In genomic region chr17:35842006-35842405, GRCm38 (mm10) we compare ENCODE assay signal across 8 mouse cellular contexts. TPM values are rescaled to one million over a fixed set of nuclear protein-coding genes. Genes with fewer than 3 reads are reported as not detected.
DNase-seq lines count a peak whose midpoint lies in the region; ATAC-seq and TF ChIP-seq lines count a peak whose summit lies in the region.

No protein-coding gene starts in this region.

- H3K4me3 ChIP-seq in lung, embryonic 14.5 days (ENCODE audit: low read depth, low read length) = peak overlapping the region; percentile 68
- H3K4me3 ChIP-seq in embryonic facial prominence, embryonic 12.5 days = peak overlapping the region; percentile 45
- H3K4me3 ChIP-seq in intestine, postnatal 0 days (ENCODE audit: low read depth, low read length) = peak overlapping the region; percentile 53
- H3K4me3 ChIP-seq in neural tube, embryonic 14.5 days (ENCODE audit: low read depth, low read length) = peak overlapping the region; percentile 57

- DNase-seq in lung, embryonic 14.5 days = no peak
- no peak for DNase-seq in lung, adult 18-20 months
- DNase-seq in cerebellum, postnatal 14 days = no peak
- no peak for DNase-seq in cerebellum, adult 9-11 months

- 11% methylated on average over 11 of the region's 11 CpGs for WGBS in lung, embryonic 14.5 days
- WGBS in embryonic facial prominence, embryonic 12.5 days = 22% methylated on average over 11 of the region's 11 CpGs
- 13% methylated on average over 11 of the region's 11 CpGs for WGBS in intestine, postnatal 0 days
- WGBS in neural tube, embryonic 14.5 days = 17% methylated on average over 11 of the region's 11 CpGs

- no peaks in the 10 kb centered on the region for H3K27me3 ChIP-seq in lung, embryonic 14.5 days (ENCODE audit: insufficient read depth, low read length)
- H3K27me3 ChIP-seq in embryonic facial prominence, embryonic 12.5 days = no peaks in the 10 kb centered on the region
- no peaks in the 10 kb centered on the region for H3K27me3 ChIP-seq in intestine, postnatal 0 days (replicated peaks; ENCODE audit: control insufficient read depth, insufficient read depth, low read length)
- H3K27me3 ChIP-seq in neural tube, embryonic 14.5 days (ENCODE audit: control insufficient read depth, insufficient read depth, low read length) = no peaks in the 10 kb centered on the region

- no peak for TF ChIP-seq CTCF in lung, embryonic 14.5 days (IDR thresholded peaks at IDR 0.05; ENCODE audit: low read depth)
- no peak for TF ChIP-seq CTCF in intestine, postnatal 0 days (IDR thresholded peaks at IDR 0.05; ENCODE audit: low read depth)

- no peaks in the 10 kb centered on the region for H3K9me3 ChIP-seq in lung, embryonic 14.5 days (ENCODE audit: low read depth, low read length)
- no peaks in the 10 kb centered on the region for H3K9me3 ChIP-seq in embryonic facial prominence, embryonic 12.5 days
- H3K9me3 ChIP-seq in intestine, postnatal 0 days (ENCODE audit: control insufficient read depth) = no peaks in the 10 kb centered on the region
- no peaks in the 10 kb centered on the region for H3K9me3 ChIP-seq in neural tube, embryonic 14.5 days (ENCODE audit: control insufficient read depth, low read length)

- no peak for ATAC-seq in lung, embryonic 14.5 days (ENCODE audit: insufficient read depth)
- no peak for ATAC-seq in embryonic facial prominence, embryonic 12.5 days (ENCODE audit: insufficient number of reproducible peaks, insufficient read depth, low FRiP score, low TSS enrichment)
- ATAC-seq in intestine, postnatal 0 days = no peak
- ATAC-seq in neural tube, embryonic 14.5 days (ENCODE audit: low read depth) = no peak
- no peak for ATAC-seq in inflammation-experienced regulatory T-cells, adult 6 months

- H3K36me3 ChIP-seq in lung, embryonic 14.5 days (ENCODE audit: insufficient read depth) = peaks cover 29% of the 10 kb centered on the region
- peaks cover 25% of the 10 kb centered on the region for H3K36me3 ChIP-seq in embryonic facial prominence, embryonic 12.5 days
- H3K36me3 ChIP-seq in intestine, postnatal 0 days (ENCODE audit: control insufficient read depth, insufficient read depth) = peaks cover 11% of the 10 kb centered on the region
- peaks cover 3% of the 10 kb centered on the region; the same call in 1 of the 2 replicates for H3K36me3 ChIP-seq in neural tube, embryonic 14.5 days (ENCODE audit: control insufficient read depth, insufficient read depth, low read length)

- H3K4me2 ChIP-seq in lung, embryonic 14.5 days = peak overlapping the region; percentile 87
- peak overlapping the region; percentile 66 for H3K4me2 ChIP-seq in embryonic facial prominence, embryonic 12.5 days (replicated peaks)
- H3K4me2 ChIP-seq in intestine, postnatal 0 days (replicated peaks; ENCODE audit: low read depth) = peak overlapping the region; percentile 62
- H3K4me2 ChIP-seq in neural tube, embryonic 14.5 days (ENCODE audit: low read depth, low read length) = peak overlapping the region; percentile 61

- H3K4me1 ChIP-seq in lung, embryonic 14.5 days (ENCODE audit: insufficient read depth) = peaks cover 4% of the 10 kb centered on the region; the same call in 1 of the 2 replicates
- peaks cover 13% of the 10 kb centered on the region for H3K4me1 ChIP-seq in embryonic facial prominence, embryonic 12.5 days
- no peaks in the 10 kb centered on the region for H3K4me1 ChIP-seq in intestine, postnatal 0 days (replicated peaks; ENCODE audit: control insufficient read depth, insufficient read depth, low read length)
- H3K4me1 ChIP-seq in neural tube, embryonic 14.5 days (ENCODE audit: control insufficient read depth, insufficient read depth, low read length) = peaks cover 10% of the 10 kb centered on the region; the same call in 1 of the 2 replicates

- H3K9ac ChIP-seq in lung, embryonic 14.5 days = peak overlapping the region; percentile 74
- peak overlapping the region; percentile 53 for H3K9ac ChIP-seq in embryonic facial prominence, embryonic 12.5 days
- peak overlapping the region; percentile 31 for H3K9ac ChIP-seq in intestine, postnatal 0 days (ENCODE audit: low read depth, low read length)
- peak overlapping the region; percentile 58 for H3K9ac ChIP-seq in neural tube, embryonic 14.5 days (replicated peaks; ENCODE audit: low read depth, low read length)

- peak overlapping the region; percentile 89 for H3K27ac ChIP-seq in lung, embryonic 14.5 days (ENCODE audit: low read depth)
- peak overlapping the region; percentile 80 for H3K27ac ChIP-seq in embryonic facial prominence, embryonic 12.5 days
- 0 out of 2 replicates have a peak overlapping the region, but pooled peaks have one; percentile 29 for H3K27ac ChIP-seq in intestine, postnatal 0 days (ENCODE audit: low read depth, low read length)
- H3K27ac ChIP-seq in neural tube, embryonic 14.5 days (ENCODE audit: low read depth, low read length) = peak overlapping the region; percentile 64; the same call in 1 of the 2 replicates

RNA-seq across cellular contexts. Expression of gene Mdc1, which starts 0.7 kb away (rescaled TPM):
- polyA plus RNA-seq in lung, embryonic 14.5 days (2014; fragmentation: Nextera tagmentation; extraction: Ambion mirVana) = 19.5 and 21.6 TPM in 2 replicates
- polyA plus RNA-seq in embryonic facial prominence, embryonic 12.5 days (2016; fragmentation: Nextera tagmentation; extraction: Ambion mirVana) = 15.1 and 21.3 TPM in 2 replicates
- 2.3 and 2.7 TPM in 2 replicates for polyA plus RNA-seq in intestine, postnatal 0 days (2015; fragmentation: Nextera tagmentation; extraction: Ambion mirVana)
- 6.0 and 8.5 TPM in 2 replicates for polyA plus RNA-seq in neural tube, embryonic 14.5 days (2014; fragmentation: Nextera tagmentation; extraction: Ambion mirVana)
- polyA plus RNA-seq in inflammation-experienced regulatory T-cells, adult 6 months (2017; shearing (Covaris generic)) = 10 to 100 TPM in 1 of 3 experiments, 1 to 10 TPM in 2; 6.1 to 10.7 (median 7.1) TPM

RNA-seq across cellular contexts. Expression of gene Tubb5, which starts 3.9 kb away (rescaled TPM):
- polyA plus RNA-seq in lung, embryonic 14.5 days (2014; fragmentation: Nextera tagmentation; extraction: Ambion mirVana) = 1,155 and 1,206 TPM in 2 replicates
- polyA plus RNA-seq in embryonic facial prominence, embryonic 12.5 days (2016; fragmentation: Nextera tagmentation; extraction: Ambion mirVana) = 1,266 and 1,271 TPM in 2 replicates
- polyA plus RNA-seq in intestine, postnatal 0 days (2015; fragmentation: Nextera tagmentation; extraction: Ambion mirVana) = 233 and 240 TPM in 2 replicates
- polyA plus RNA-seq in neural tube, embryonic 14.5 days (2014; fragmentation: Nextera tagmentation; extraction: Ambion mirVana) = 1,611 and 1,626 TPM in 2 replicates
- polyA plus RNA-seq in inflammation-experienced regulatory T-cells, adult 6 months (2017; shearing (Covaris generic)) = 100 to 1,000 TPM; 404 to 882 (median 514) TPM

RNA-seq across cellular contexts. Expression of gene Flot1, which starts 19.0 kb away (rescaled TPM):
- polyA plus RNA-seq in lung, embryonic 14.5 days (2014; fragmentation: Nextera tagmentation; extraction: Ambion mirVana) = 30.9 and 32.5 TPM in 2 replicates
- polyA plus RNA-seq in embryonic facial prominence, embryonic 12.5 days (2016; fragmentation: Nextera tagmentation; extraction: Ambion mirVana) = 50.7 and 60.3 TPM in 2 replicates
- 56.4 and 57.8 TPM in 2 replicates for polyA plus RNA-seq in intestine, postnatal 0 days (2015; fragmentation: Nextera tagmentation; extraction: Ambion mirVana)
- polyA plus RNA-seq in neural tube, embryonic 14.5 days (2014; fragmentation: Nextera tagmentation; extraction: Ambion mirVana) = 100 and 121 TPM in 2 replicates
- 10 to 100 TPM; 20.5 to 31.1 (median 28.1) TPM for polyA plus RNA-seq in inflammation-experienced regulatory T-cells, adult 6 months (2017; shearing (Covaris generic))

RNA-seq across cellular contexts. Expression of gene Nrm, which starts 19.1 kb away (rescaled TPM):
- 69.2 and 72.0 TPM in 2 replicates for polyA plus RNA-seq in lung, embryonic 14.5 days (2014; fragmentation: Nextera tagmentation; extraction: Ambion mirVana)
- 39.9 and 43.9 TPM in 2 replicates for polyA plus RNA-seq in embryonic facial prominence, embryonic 12.5 days (2016; fragmentation: Nextera tagmentation; extraction: Ambion mirVana)
- polyA plus RNA-seq in intestine, postnatal 0 days (2015; fragmentation: Nextera tagmentation; extraction: Ambion mirVana) = 19.8 and 20.6 TPM in 2 replicates
- 15.7 and 16.9 TPM in 2 replicates for polyA plus RNA-seq in neural tube, embryonic 14.5 days (2014; fragmentation: Nextera tagmentation; extraction: Ambion mirVana)
- polyA plus RNA-seq in inflammation-experienced regulatory T-cells, adult 6 months (2017; shearing (Covaris generic)) = 10 to 100 TPM; 25.4 to 64.8 (median 27.4) TPM

RNA-seq across cellular contexts. Expression of gene Ier3, which starts 20.5 kb away (rescaled TPM):
- 5.0 and 7.1 TPM in 2 replicates for polyA plus RNA-seq in lung, embryonic 14.5 days (2014; fragmentation: Nextera tagmentation; extraction: Ambion mirVana)
- 6.9 and 8.9 TPM in 2 replicates for polyA plus RNA-seq in embryonic facial prominence, embryonic 12.5 days (2016; fragmentation: Nextera tagmentation; extraction: Ambion mirVana)
- 34.6 and 36.9 TPM in 2 replicates for polyA plus RNA-seq in intestine, postnatal 0 days (2015; fragmentation: Nextera tagmentation; extraction: Ambion mirVana)
- polyA plus RNA-seq in neural tube, embryonic 14.5 days (2014; fragmentation: Nextera tagmentation; extraction: Ambion mirVana) = 4.2 and 6.9 TPM in 2 replicates
- polyA plus RNA-seq in inflammation-experienced regulatory T-cells, adult 6 months (2017; shearing (Covaris generic)) = 10 to 100 TPM in 1 of 3 experiments, 1 to 10 TPM in 1, under 1 TPM in 1; 0.54 to 11.8 (median 1.3) TPM

Comparison
In these comparisons a context has a peak if more than half of its experiments do, and no peak if none do; other contexts are left out.
1. H3K27ac ChIP-seq: peak in every context shown above with its lines; median percentile 89 in lung, embryonic 14.5 days; 80 in embryonic facial prominence, embryonic 12.5 days; 64 in neural tube, embryonic 14.5 days; 29 in intestine, postnatal 0 days.